21 mouse cellular contexts compared by ENCODE assay signal in genomic region chr19:18682142-18682541, GRCm38 (mm10). TPM values are rescaled to one million over a fixed set of nuclear protein-coding genes. Genes with fewer than 3 reads are reported as not detected.
A peak's percentile ranks its signal among the peaks of the same experiment; 100 is the strongest.
DNase-seq lines count a peak whose midpoint lies in the region; ATAC-seq and TF ChIP-seq lines count a peak whose summit lies in the region.
"Had no signal": no experiment of that assay in that cellular context is flagged by ENCODE, and none has a peak within 500 bp of the region (broad histone marks: within the 10 kb centered on the region; RNA-seq: fewer than 3 reads in every experiment).

No protein-coding gene starts in this region.

- 0 out of 2 replicates have a peak, but pooled peaks have one; percentile 10 for TF ChIP-seq CTCF in cerebellum, adult 2 months (IDR thresholded peaks at IDR 0.05; ENCODE audit: borderline replicate concordance, insufficient read depth, low read depth, low read length)

- peaks cover 27% of the 10 kb centered on the region for H3K36me3 ChIP-seq in kidney, embryonic 15.5 days

- no peaks in the 10 kb centered on the region for H3K27me3 ChIP-seq in cerebellum, adult 2 months (ENCODE audit: control insufficient read depth, insufficient read depth, low read length)
- H3K27me3 ChIP-seq in kidney, embryonic 15.5 days, result no peaks in the 10 kb centered on the region
- H3K27me3 ChIP-seq: heart, embryonic 13.5 days; hindbrain, embryonic 15.5 days; limb, embryonic 15.5 days had no signal

- peak; percentile 89 for ATAC-seq in megakaryocyte progenitor cell, adult 5-6 weeks (replicated peaks; ENCODE audit: poor library complexity)
- ATAC-seq in kidney, embryonic 15.5 days (replicated peaks; ENCODE audit: low FRiP score), result no peak
- ATAC-seq: forebrain, embryonic 14.5 days; intestine, postnatal 0 days had no signal

- no peak for DNase-seq in cerebellum, adult 2 months
- no peak for DNase-seq in cerebellum, postnatal 14 days
- DNase-seq in adrenal gland, postnatal 36 days, result peak; percentile 39 to 44
- peak; percentile 59 for DNase-seq in liver
- no peak for DNase-seq in spleen, postnatal 36 days (ENCODE audit: low spot score in 2 of 2)
- DNase-seq in T-cell, adult 2 months (ENCODE audit: low spot score), result no peak
- DNase-seq: cerebellum, adult 9-10 months; gastrocnemius, postnatal 36 days; heart, postnatal 36 days; kidney, postnatal 14 days; lung, postnatal 14 days; right cerebral cortex, postnatal 25 days; thymus, postnatal 36 days had no signal

- no peak overlapping the region for H3K27ac ChIP-seq in cerebellum, adult 2 months (ENCODE audit: insufficient read depth, low read length)
- no peak overlapping the region for H3K27ac ChIP-seq in kidney, embryonic 15.5 days
- H3K27ac ChIP-seq: heart, embryonic 13.5 days; hindbrain, embryonic 15.5 days; limb, embryonic 15.5 days had no signal

- no peak overlapping the region for H3K4me3 ChIP-seq in cerebellum, adult 2 months (replicated peaks; ENCODE audit: insufficient read depth, low read depth, low read length)
- no peak overlapping the region for H3K4me3 ChIP-seq in kidney, embryonic 15.5 days (replicated peaks)
- H3K4me3 ChIP-seq: heart, embryonic 13.5 days; hindbrain, embryonic 15.5 days; limb, embryonic 15.5 days had no signal

- no peak for TF ChIP-seq POLR2A in cerebellum, adult 2 months (IDR thresholded peaks at IDR 0.05; ENCODE audit: borderline replicate concordance, insufficient read depth, low read length)

- no peaks in the 10 kb centered on the region for H3K9me3 ChIP-seq in kidney, embryonic 15.5 days (replicated peaks)
- H3K9me3 ChIP-seq: heart, embryonic 13.5 days; hindbrain, embryonic 15.5 days; limb, embryonic 15.5 days had no signal

- no peak overlapping the region for H3K9ac ChIP-seq in kidney, embryonic 15.5 days
- H3K9ac ChIP-seq: heart, embryonic 13.5 days; hindbrain, embryonic 15.5 days; limb, embryonic 15.5 days had no signal

- H3K4me2 ChIP-seq in kidney, embryonic 15.5 days, result no peak overlapping the region
- H3K4me2 ChIP-seq: heart, embryonic 13.5 days; hindbrain, embryonic 15.5 days; limb, embryonic 15.5 days; midbrain, embryonic 11.5 days had no signal

- H3K4me1 ChIP-seq in cerebellum, adult 2 months (ENCODE audit: control insufficient read depth, insufficient read depth, low read length), result no peaks in the 10 kb centered on the region
- H3K4me1 ChIP-seq in kidney, embryonic 15.5 days, result no peaks in the 10 kb centered on the region
- H3K4me1 ChIP-seq: heart, embryonic 13.5 days; hindbrain, embryonic 15.5 days; limb, embryonic 15.5 days had no signal

- WGBS in cerebellum, adult 2 months, result 42% methylated on average over 4 of the region's 4 CpGs
- 79% methylated on average over 4 of the region's 4 CpGs for WGBS in kidney, embryonic 15.5 days

RNA-seq across cellular contexts. Expression of gene Carnmt1, which starts 11.6 kb away (rescaled TPM):
- 7.7 and 8.2 TPM in 2 replicates for polyA plus RNA-seq in cerebellum, adult 2 months (2012; rRNA removed)
- 10 to 100 TPM; 26.9 to 27.9 TPM for total RNA-seq in adrenal gland, postnatal 36 days (2021)
- 34.2 and 38.6 TPM in 2 replicates for total RNA-seq in megakaryocyte progenitor cell, adult 5-6 weeks (2015)
- 23.2 and 30.4 TPM in 2 replicates for total RNA-seq in megakaryocyte progenitor cell, adult 5-6 weeks (2017)
- polyA plus RNA-seq in kidney, embryonic 15.5 days (2015; fragmentation: Nextera tagmentation; extraction: Ambion mirVana), result 32.8 and 35.2 TPM in 2 replicates

RNA-seq across cellular contexts. Expression of gene D030056L22Rik, which starts 30.9 kb away (rescaled TPM):
- polyA plus RNA-seq in cerebellum, adult 2 months (2012; rRNA removed), result 28.4 and 28.8 TPM in 2 replicates
- total RNA-seq in adrenal gland, postnatal 36 days (2021), result 10 to 100 TPM; 15.0 to 15.8 TPM
- total RNA-seq in megakaryocyte progenitor cell, adult 5-6 weeks (2015), result 37.3 and 51.3 TPM in 2 replicates
- total RNA-seq in megakaryocyte progenitor cell, adult 5-6 weeks (2017), result 22.7 and 25.5 TPM in 2 replicates
- polyA plus RNA-seq in kidney, embryonic 15.5 days (2015; fragmentation: Nextera tagmentation; extraction: Ambion mirVana), result 34.6 and 38.9 TPM in 2 replicates

RNA-seq across cellular contexts. Expression of gene Nmrk1, which starts 50.4 kb away (rescaled TPM):
- 10.7 and 10.8 TPM in 2 replicates for polyA plus RNA-seq in cerebellum, adult 2 months (2012; rRNA removed)
- total RNA-seq in adrenal gland, postnatal 36 days (2021), result 10 to 100 TPM in 1 of 2 experiments, 1 to 10 TPM in 1; 9.0 to 17.7 TPM
- 10.1 TPM in 2 replicates for total RNA-seq in megakaryocyte progenitor cell, adult 5-6 weeks (2015)
- 4.6 and 4.9 TPM in 2 replicates for total RNA-seq in megakaryocyte progenitor cell, adult 5-6 weeks (2017)
- 24.0 and 24.7 TPM in 2 replicates for polyA plus RNA-seq in kidney, embryonic 15.5 days (2015; fragmentation: Nextera tagmentation; extraction: Ambion mirVana)

RNA-seq across cellular contexts. Expression of gene Ostf1, which starts 50.5 kb away (rescaled TPM):
- polyA plus RNA-seq in cerebellum, adult 2 months (2012; rRNA removed), result 26.4 and 29.0 TPM in 2 replicates
- total RNA-seq in adrenal gland, postnatal 36 days (2021), result 100 to 1,000 TPM; 127 to 163 TPM
- 159 and 171 TPM in 2 replicates for total RNA-seq in megakaryocyte progenitor cell, adult 5-6 weeks (2015)
- total RNA-seq in megakaryocyte progenitor cell, adult 5-6 weeks (2017), result 183 and 192 TPM in 2 replicates
- polyA plus RNA-seq in kidney, embryonic 15.5 days (2015; fragmentation: Nextera tagmentation; extraction: Ambion mirVana), result 114 TPM in 2 replicates

Comparison
In these comparisons a context has a peak if more than half of its experiments do, and no peak if none do; other contexts are left out.
1. DNase-seq: peak in adrenal gland, postnatal 36 days (2 of 2) and liver (single experiment); none in cerebellum, adult 2 months (0 of 2), cerebellum, postnatal 14 days (0 of 2), spleen, postnatal 36 days (0 of 2) and T-cell, adult 2 months (single experiment).